Mouse (Mus musculus): ENCODE results near the gene Cela2a.

The Cela2a gene

DNA sequence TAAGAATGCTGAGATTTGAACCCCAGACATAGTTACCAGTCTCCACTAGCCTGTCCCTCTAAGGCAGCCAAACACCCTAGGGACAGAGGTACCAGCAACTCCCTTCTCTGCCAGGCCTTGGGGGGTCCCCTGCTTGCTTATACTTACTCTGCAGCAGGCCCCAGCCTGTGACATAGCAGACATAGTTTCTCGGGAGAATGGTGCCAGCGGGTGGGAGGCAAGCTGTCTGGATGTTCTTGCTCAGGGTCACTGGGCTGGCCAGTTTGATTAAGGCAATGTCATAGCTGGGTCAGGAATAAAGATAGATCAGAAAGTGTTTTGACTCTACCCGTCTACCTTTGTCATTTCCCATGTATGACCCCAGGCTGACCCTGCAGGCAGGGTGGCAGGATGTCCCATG is 4.8 kb downstream of the Cela2a start:
- ChIA-PET POLR2A (interaction anchor here in 1 of 4 experiments (1.1 kb wide), 1 partner anchor 11 kb away, joined by 3 read pairs; no protein-coding TSS in a partner anchor), CTCF (interaction anchor here in 2 of 4 experiments (0.5 to 2.5 kb wide), 6 partner anchors 8 to 1360 kb away, joined by 3 to 11 read pairs (median 4); partner anchors contain the start of gene Ddi2 (in 1 of the 2))

DNA sequence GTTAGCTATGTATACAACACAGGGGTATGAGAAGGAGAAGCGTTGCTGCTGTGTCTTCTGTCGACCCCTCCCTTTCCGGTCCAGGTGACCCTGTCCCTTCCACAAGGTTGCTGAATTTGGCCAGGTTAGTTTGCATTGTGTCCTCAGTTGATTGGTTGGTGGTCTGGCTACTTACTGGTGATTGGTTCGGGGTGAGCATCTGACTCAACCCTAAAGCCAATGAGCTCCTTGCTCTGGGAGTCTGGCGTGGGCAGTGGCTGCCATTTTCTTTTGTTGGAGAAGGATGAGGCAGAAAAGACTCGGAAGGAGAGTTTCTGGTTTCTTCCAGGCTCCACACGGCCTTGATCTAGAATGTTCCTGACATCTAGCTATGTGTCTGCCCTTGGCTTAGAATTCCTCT is 6.6 kb downstream of the Cela2a start:
- ChIA-PET CTCF (interaction anchor here in 3 of 4 experiments (0.5 to 1.8 kb wide), 8 partner anchors 8 to 46 kb away, joined by 3 to 7 read pairs (median 4); no protein-coding TSS in a partner anchor), POLR2A (interaction anchor here in 3 of 4 experiments (0.6 to 2.3 kb wide), 20 partner anchors 8 to 398 kb away, joined by 3 to 13 read pairs (median 3); partner anchors contain the start of genes Casp9 (in 2 of the 3), Ddi2 (in 1 of the 3) and Tmem82 (in 1 of the 3))

DNA sequence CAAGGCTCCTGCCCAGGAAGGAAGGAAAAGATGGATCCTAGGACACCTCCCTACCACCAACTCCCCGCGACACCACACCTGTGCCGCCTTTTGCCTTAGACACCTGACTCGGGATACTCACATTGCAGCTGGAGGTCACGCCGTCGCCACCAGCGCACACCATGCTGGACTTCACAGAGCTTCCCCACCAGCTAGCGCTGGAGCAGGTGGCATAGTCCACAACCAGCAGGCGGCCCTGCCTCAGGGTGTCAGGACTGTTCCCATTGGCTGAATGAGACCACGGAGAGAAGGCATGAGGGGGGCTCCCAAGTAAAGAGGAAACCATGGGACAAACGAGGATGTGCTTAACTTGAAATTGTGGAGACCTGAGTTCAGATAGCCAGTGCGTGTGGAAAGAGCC is 7.1 kb downstream of the Cela2a start:
- ChIA-PET POLR2A (interaction anchor here in 3 of 4 experiments (0.6 to 2.3 kb wide), 18 partner anchors 9 to 398 kb away, joined by 3 to 13 read pairs (median 3); partner anchors contain the start of genes Casp9 (in 3 of the 3), Ddi2 (in 1 of the 3) and Tmem82 (in 1 of the 3)), CTCF (interaction anchor here in 3 of 4 experiments (0.5 to 1.8 kb wide), 8 partner anchors 8 to 436 kb away, joined by 3 to 7 read pairs (median 4); no protein-coding TSS in a partner anchor)

DNA sequence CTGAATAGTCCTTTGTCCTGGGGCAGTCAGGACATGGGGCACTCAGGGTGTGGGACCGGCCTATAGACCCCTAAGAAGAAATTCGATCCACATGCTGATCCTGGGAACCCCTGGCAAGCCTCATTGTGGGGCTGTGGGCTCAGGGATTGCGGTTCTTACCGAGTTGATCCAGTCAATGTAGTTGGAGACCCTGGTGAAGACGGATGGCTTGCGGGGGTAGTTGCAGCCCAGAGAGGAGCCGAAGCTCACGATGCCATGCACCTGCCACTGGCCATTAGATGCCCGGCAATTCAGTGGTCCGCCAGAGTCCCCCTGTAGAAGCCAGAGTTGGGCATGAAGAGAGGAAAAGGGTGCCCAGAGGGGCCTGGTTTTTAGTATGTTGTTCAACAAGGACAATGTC is 8.3 kb downstream of the Cela2a start:
- CTCF ChIA-PET = interaction anchor here in 3 of 4 experiments (0.7 to 1.8 kb wide), 4 partner anchors 8 to 435 kb away, joined by 3 to 7 read pairs (median 4); no protein-coding TSS in a partner anchor
- POLR2A ChIA-PET = interaction anchor here in 1 of 4 experiments (0.6 to 1.8 kb wide), 2 partner anchors 22 to 24 kb away, joined by 3 to 8 read pairs; partner anchors contain the start of gene Casp9

DNA sequence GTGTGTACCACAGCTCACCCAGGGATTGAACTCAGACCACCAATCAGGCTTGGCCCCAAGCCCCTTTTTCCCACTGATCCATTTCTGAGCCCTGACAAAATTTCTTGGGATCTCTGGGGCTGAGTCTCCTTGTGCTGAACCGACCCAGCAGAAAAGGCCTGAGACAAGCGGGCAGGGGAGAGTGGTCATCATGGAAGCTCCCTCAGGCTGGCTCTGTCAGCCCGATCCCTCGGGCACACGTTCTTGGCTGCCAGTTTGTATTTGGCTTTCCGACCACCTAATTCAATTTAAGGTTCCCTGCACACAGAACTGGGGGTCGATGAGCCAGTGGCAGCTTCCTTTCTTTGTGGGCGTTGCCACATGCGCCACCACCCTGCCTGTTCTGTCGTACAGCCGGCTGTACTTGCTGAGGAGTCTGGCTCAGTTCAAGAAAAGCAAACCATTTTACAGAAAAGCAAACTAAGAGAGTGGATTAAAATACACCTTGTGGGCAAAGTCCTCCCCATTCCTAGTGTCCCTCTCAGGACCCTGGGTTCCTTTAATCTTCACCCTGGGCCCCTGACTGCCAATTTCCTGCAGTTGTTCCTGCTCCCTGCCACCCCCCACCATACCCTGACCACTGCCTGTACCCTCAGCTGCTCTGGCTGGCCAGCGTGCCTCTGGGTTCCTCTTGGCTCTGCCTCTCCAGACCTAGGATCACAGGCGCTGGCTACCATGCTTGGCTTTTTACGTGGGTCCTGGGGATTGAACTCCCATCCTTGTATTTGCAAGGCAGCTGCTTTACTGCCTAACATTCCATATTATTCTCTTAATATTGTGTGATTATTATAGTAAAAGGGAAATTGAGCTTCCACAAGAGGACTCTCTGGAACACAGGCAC is 8.9 kb downstream of the Cela2a start:
- ChIA-PET CTCF (no interaction called here), POLR2A (interaction anchor here in 1 of 4 experiments (0.6 to 1.8 kb wide), 3 partner anchors 21 to 140 kb away, joined by 3 to 8 read pairs (median 3); partner anchors contain the start of gene Casp9)

DNA sequence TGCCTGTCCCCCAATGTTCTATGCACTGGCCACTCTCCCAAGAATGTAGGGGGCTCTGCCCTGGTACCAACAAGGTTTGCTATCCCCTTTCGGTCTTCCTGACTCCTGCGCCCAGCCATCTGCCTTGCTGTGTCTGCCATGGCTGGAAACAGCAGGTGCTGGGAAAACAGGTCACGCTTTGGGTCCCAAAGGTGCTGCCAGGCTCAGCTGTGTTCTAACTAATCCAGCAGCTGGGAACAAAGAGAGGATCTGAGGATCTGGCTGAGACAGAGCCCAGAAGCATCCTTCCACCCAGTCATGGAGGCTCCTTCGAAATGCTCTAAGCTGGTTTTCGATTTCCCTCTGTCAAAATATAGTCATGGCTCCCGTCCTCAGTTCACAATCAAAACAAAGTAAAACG is 9.7 kb downstream of the Cela2a start:
- CTCF ChIA-PET = interaction anchor here in 2 of 4 experiments (0.6 to 0.7 kb wide), 2 partner anchors 148 to 386 kb away, joined by 3 to 4 read pairs; no protein-coding TSS in a partner anchor
- POLR2A ChIA-PET = interaction anchor here in 1 of 4 experiments (0.7 to 1.1 kb wide), 3 partner anchors 26 to 139 kb away, joined by 3 read pairs; partner anchors contain the start of gene Dnajc16

DNA sequence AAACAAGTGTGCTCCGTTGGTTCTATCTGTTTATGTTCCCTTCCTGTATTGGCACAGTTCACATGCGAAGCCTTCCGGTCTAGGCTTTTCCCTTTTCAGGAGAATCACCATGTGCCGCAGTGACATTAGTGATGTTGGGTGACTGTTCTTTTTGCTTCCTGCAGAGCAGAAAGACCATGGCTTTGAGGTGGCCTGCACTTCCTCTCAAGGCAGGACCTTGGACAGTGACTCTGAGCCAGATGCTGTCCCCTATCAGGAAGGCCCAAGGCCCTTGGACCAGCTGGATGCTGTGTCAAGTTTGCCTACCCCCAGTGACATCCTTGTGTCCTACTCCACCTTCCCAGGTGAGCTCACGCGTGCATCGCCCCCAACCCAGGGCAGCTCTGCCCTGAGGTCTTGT is 14.6 kb downstream of the Cela2a start:
- ChIA-PET CTCF (interaction anchor here in 2 of 4 experiments (0.8 to 1.5 kb wide), 4 partner anchors 8 to 46 kb away, joined by 3 to 5 read pairs (median 4); no protein-coding TSS in a partner anchor), POLR2A (interaction anchor here in 3 of 4 experiments (1.2 to 1.6 kb wide), 4 partner anchors 18 to 193 kb away, joined by 3 to 9 read pairs (median 6); partner anchors contain the start of genes Casp9 (in 3 of the 3) and Tmem82 (in 1 of the 3))

DNA sequence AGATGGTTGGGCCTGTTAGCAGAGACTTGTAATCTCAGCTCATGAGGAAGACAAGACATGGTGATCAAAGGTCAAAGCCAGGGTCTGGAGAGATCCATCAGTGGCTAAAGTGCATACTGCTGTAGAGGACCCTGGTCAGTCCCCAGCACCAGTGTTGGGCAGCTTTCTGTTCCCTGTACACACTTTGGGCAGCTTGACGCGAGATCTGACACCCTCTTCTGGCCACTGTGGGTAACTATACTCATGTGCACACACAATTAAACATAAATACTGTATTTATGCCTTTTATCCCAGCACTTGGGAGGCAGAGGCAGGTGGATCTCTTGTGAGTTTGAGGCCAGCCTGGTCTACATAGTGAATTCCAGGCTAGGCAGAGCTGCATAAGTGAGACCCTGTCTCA is 15.0 kb downstream of the Cela2a start:
- CTCF ChIA-PET = interaction anchor here in 3 of 4 experiments (0.5 to 1.5 kb wide), 8 partner anchors 8 to 159 kb away, joined by 3 to 8 read pairs (median 4); partner anchors contain the start of gene Casp9 (in 1 of the 3)
- POLR2A ChIA-PET = interaction anchor here in 3 of 4 experiments (1.2 to 1.6 kb wide), 4 partner anchors 17 to 193 kb away, joined by 3 to 9 read pairs (median 6); partner anchors contain the start of genes Casp9 (in 3 of the 3) and Tmem82 (in 1 of the 3)

DNA sequence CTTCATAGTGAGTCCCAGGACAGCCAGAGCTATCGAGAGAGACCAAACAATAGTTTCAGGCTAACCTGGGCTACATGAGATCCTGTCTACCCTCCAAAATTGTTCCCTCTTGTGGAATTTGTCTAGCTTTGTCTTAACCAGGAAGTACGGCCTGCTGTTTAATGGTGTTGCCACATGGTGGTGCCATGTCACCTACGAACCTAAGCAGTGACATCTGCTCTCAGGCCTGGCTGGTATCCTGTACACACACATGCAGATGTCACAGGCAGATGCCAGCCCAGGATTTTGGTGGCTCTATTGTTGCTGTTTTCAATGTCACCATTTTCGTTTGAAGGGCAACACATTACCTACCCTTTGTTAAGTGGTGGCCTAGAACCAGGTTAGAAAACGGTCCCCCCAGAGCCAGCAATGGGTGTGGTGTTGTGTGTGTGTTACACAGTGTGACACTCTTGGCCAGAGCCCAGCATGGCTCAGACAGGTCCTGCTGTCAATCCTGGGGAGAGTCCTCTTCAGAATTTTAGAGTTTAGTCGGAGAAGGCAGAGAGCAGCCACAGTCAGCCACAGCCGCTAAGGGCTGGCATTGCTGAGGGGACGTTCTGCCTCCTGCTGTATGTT is 16.0 kb downstream of the Cela2a start:
- CTCF ChIA-PET = interaction anchor here in 3 of 4 experiments (0.6 to 1.2 kb wide), 23 partner anchors 9 to 394 kb away, joined by 3 to 7 read pairs (median 4); partner anchors contain the start of genes Casp9 (in 2 of the 3), Cela2a (in 1 of the 3) and Clcnkb (in 1 of the 3)
- POLR2A ChIA-PET = interaction anchor here in 2 of 4 experiments (0.7 to 1.6 kb wide), 5 partner anchors 9 to 50 kb away, joined by 3 to 6 read pairs (median 3); partner anchors contain the start of gene Casp9 (in 2 of the 2)

DNA sequence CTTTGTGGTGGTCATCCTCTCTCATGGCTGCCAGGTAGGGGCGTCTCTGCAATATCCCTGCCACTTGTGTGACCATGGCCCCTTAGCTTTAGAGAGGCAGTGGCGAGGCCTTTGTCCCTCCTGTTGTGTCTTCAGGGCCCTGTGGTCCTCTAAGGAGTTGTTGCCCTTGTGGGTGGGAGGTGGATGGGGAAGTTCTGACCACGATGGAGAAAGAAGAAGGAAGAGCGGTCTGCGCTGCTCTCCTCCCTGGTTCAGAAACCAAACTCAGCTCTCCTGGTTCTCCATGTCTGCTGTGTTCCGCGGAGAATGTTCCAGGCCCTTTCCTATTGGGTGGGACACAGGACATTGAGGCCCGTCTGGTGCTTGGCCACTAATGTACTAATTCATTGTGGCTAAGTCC is 20.1 kb downstream of the Cela2a start:
- ChIA-PET POLR2A (no interaction called here), CTCF (interaction anchor here in 1 of 4 experiments (1.4 kb wide), 1 partner anchor 188 kb away, joined by 4 read pairs; no protein-coding TSS in a partner anchor)

DNA sequence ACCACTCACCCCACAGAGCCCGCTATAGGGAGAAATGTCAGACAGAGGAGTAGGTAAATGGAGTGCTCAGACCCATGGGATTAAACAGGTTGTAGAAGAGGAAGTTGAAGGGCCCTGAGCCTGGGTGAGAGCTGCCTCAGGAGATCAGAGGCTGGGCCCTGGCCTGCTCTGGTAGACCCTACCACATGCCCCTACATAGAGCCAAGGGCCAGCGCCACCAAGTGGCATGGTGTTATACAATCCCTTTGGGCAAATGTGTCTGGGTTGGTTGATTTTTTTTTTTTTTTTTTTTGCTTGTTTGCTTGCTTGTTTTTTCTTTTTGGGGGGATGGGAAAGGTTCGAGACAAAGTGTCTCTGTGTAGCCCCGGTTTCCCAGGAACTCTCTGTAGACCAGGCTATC is 21.9 kb downstream of the Cela2a start:
- ChIA-PET CTCF (no interaction called here), POLR2A (interaction anchor here in 2 of 4 experiments (0.7 to 1.0 kb wide), 2 partner anchors 13 to 74 kb away, joined by 3 to 6 read pairs; partner anchors contain the start of gene Dnajc16 (in 1 of the 2))

DNA sequence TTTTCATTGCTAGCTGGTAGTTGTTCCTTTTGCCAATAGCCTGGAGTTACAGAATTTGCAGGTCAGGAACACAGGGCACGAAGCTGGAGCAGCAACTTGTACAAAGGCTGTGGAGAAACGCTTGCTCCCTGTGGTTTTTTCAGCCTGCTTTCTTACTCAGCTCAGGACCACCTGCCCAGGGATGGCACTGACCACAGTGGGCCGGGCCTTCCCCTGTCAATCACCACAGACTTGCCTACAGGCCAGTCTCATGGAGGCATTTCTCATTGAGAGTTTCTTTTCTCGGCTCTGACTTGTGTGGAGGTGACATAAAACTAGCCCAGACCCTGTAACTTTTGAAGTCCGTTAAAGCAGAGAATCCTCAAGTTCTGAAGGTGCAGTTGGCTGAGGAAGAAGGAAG is 28.4 kb downstream of the Cela2a start:
- ChIA-PET CTCF (interaction anchor here in 1 of 4 experiments (0.6 kb wide), 1 partner anchor 165 kb away, joined by 3 read pairs; no protein-coding TSS in a partner anchor), POLR2A (no interaction called here)

DNA sequence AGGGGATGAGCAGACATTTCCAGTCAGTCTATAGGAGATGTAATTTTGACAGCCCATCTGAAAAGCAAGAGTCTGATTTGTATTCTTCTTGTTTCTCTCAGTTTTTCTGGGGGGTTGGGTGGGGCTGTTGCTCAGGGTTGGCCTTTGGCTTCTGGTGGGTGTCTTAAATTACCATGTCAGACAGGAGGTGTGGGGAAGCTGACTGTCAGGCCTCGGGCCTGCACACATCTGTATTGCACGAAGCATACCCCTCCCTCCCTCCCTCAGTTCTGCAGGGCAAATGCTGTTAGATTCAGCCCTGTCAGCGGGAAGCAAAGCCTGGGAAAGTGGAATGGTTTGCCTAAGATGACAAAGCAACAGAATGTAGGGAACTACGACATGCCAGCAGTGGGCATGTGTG is 29.0 kb downstream of the Cela2a start:
- POLR2A ChIA-PET = no interaction called here
- CTCF ChIA-PET = interaction anchor here in 2 of 4 experiments (0.6 to 0.7 kb wide), 2 partner anchors 166 to 582 kb away, joined by 3 read pairs; no protein-coding TSS in a partner anchor

DNA sequence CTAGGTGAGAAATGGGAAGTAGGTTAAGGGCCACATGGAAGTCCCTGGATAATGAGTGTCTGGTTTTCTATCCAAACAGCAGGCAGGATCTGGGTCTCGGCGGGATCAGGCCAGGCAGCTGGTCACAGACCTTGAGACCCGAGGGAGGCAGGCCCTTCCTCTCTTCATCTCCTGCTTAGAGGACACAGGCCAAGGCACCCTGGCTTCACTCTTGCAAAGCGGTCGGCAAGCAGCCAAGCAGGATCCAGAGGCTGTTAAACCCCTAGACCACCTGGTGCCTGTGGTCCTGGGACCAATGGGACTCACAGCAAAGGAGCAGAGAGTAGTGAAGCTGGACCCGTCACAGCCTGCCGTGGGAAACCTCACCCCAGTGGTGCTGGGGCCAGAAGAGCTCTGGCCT is 29.6 kb downstream of the Cela2a start:
- ChIA-PET CTCF (interaction anchor here in 1 of 4 experiments (0.7 kb wide), 1 partner anchor 582 kb away, joined by 3 read pairs; no protein-coding TSS in a partner anchor), POLR2A (interaction anchor here in 1 of 4 experiments (0.6 to 1.8 kb wide), 5 partner anchors 14 to 1527 kb away, joined by 3 to 7 read pairs (median 3); no protein-coding TSS in a partner anchor)

DNA sequence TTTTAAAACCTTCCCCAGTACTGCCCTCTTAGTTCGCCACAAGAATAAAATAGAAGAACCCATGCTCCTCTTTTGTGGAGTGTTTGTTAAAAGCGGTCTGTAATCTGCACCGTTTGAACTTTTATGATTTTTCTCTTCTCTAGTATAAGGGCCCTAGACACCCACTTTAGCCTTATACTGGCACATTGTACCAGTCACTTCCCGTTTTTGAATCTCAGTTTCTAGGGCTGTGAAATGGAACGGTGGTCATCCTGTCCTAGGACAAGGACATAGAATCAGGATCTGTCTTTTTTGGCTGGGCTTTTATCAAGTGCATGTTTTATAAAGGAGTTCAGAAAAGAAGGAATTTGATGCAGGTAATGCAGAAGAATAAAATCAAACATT is 31.8 kb downstream of the Cela2a start:
- POLR2A ChIA-PET = interaction anchor here (0.6 to 2.5 kb wide), 73 partner anchors 9 to 1368 kb away, joined by 3 to 16 read pairs (median 5); partner anchors contain the start of genes Ddi2 (in 2 of the 4), Tmem82 (in 2 of the 4), Cela2a (in 1 of the 4) and Hspb7 (in 1 of the 4)
- CTCF ChIA-PET = interaction anchor here (0.5 to 1.6 kb wide), 12 partner anchors 9 to 203 kb away, joined by 3 to 9 read pairs (median 3); no protein-coding TSS in a partner anchor

DNA sequence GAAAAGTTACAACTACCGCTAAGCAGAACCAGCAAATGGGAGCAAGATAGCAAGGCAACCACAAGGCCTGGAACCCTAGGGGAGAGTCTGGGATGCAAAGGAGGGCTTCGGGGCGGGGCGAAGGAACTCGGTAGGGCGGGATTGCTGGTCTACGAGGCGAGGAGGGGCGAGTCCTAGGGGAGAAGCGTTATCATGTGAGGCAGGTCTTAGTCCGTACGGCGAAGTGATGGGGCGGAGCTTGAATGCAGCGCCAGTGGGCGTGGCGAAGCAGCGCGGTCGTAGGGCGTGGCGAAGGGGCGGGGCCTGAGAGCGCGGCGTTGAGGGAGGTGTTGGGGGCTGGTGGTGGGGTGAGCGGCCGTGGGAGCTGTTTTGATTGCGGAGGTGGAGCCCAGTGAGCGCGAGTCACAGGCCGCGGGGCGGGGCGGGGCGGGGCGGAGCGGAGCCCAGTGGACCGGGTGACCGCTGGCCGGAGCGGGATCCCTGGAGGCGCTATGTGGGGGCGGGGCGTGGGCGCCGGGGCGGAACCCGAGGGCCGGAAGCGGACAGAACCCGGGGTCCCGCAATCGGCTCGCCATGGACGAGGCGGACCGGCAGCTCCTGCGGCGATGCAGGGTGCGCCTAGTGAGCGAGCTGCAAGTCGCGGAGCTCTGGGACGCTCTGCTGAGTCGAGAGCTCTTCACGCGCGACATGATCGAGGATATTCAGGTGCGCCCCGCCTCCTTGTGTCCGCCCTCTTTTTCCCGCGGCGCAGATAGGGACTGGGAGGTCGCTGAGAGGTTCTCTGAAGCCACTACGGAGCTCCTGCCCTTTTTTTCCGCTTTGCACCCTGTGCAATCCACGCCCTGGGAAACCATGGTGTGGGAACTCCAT is 32.4 kb downstream of the Cela2a start, which contains the start of gene Casp9:
TSS of gene Casp9 (plus strand) at position 331 of the 870 bp plus-strand sequence.
- CTCF ChIA-PET = interaction anchor here (0.5 to 1.6 kb wide), 22 partner anchors 8 to 1000 kb away, joined by 3 to 9 read pairs (median 3); no protein-coding TSS in a partner anchor
- POLR2A ChIA-PET = interaction anchor here (0.5 to 2.5 kb wide), 122 partner anchors 8 to 1368 kb away, joined by 3 to 16 read pairs (median 4); partner anchors contain the start of genes Cela2a (in 2 of the 4), Ddi2 (in 2 of the 4), Tmem82 (in 2 of the 4) and Ctrc (in 1 of the 4)
